Mouse (Mus musculus) skeletal muscle tissue, adult 2 months (tissue): Measurements from ENCODE around the gene Ak2.

Experiments used
- DNase-seq: peaks from one replicate; pipeline ENCODE4 v3.0.0-alpha.2; 2012; ENCODE audit warnings: low read depth, low spot score

The Ak2 gene

GRCm38 (mm10) chr4:129013151-129013864, 21.6 kb downstream of the Ak2 start:
- DNase-seq, result no peak

- no peak for DNase-seq
These were observed 24.6 kb downstream of the Ak2 start for GRCm38 (mm10) chr4:129016329-129016728.

- DNase-seq, result no peak
These were observed 25.4 kb downstream of the Ak2 start for GRCm38 (mm10) chr4:129017150-129017549.

GRCm38 (mm10) chr4:129018788-129019435, 27.2 kb downstream of the Ak2 start:
- DNase-seq, result no peak

- no peak for DNase-seq
These were observed 28.0 kb downstream of the Ak2 start for GRCm38 (mm10) chr4:129019788-129020187.

- DNase-seq, result peak; percentile 97
These were observed 28.7 kb downstream of the Ak2 start for GRCm38 (mm10) chr4:129020454-129020853.

- no peak for DNase-seq
These were observed 29.7 kb downstream of the Ak2 start for GRCm38 (mm10) chr4:129021426-129021825.

- peak; percentile 33 for DNase-seq
These were observed 30.1 kb downstream of the Ak2 start for GRCm38 (mm10) chr4:129021886-129022285.

GRCm38 (mm10) chr4:129023884-129024283, 32.1 kb downstream of the Ak2 start:
- DNase-seq, result no peak

- DNase-seq, result no peak
These were observed 33.0 kb downstream of the Ak2 start for GRCm38 (mm10) chr4:129024775-129025174.

- DNase-seq, result no peak
These were observed 33.9 kb downstream of the Ak2 start for GRCm38 (mm10) chr4:129025707-129026106.

- DNase-seq, result no peak
These were observed 39.0 kb downstream of the Ak2 start for GRCm38 (mm10) chr4:129030746-129031145.

- DNase-seq, result no peak
These were observed 39.7 kb downstream of the Ak2 start for GRCm38 (mm10) chr4:129031408-129031965.

GRCm38 (mm10) chr4:129032133-129032962, 40.6 kb downstream of the Ak2 start:
- DNase-seq, result no peak

GRCm38 (mm10) chr4:129032963-129033951, 41.5 kb downstream of the Ak2 start:
- DNase-seq, result peak; percentile 51

- no peak for DNase-seq
These were observed 42.5 kb downstream of the Ak2 start for GRCm38 (mm10) chr4:129034224-129034623.

- peak; percentile 88 for DNase-seq
These were observed 43.2 kb downstream of the Ak2 start for GRCm38 (mm10) chr4:129034706-129035660.

GRCm38 (mm10) chr4:129035851-129036445, 44.2 kb downstream of the Ak2 start:
- no peak for DNase-seq

- no peak for DNase-seq
These were observed 56.1 kb downstream of the Ak2 start for GRCm38 (mm10) chr4:129047721-129048421.
